Mouse (Mus musculus) forebrain, embryonic 13.5 days (tissue): ENCODE results near the gene Map3k3. TPM values are rescaled to one million over a fixed set of nuclear protein-coding genes. Genes with fewer than 3 reads are reported as not detected.
A peak's percentile ranks its signal among the peaks of the same experiment; 100 is the strongest.
"Not testable (repeated sequence)": the region's sequence is repeated elsewhere in the genome, so short reads cannot be mapped to it uniquely, and the experiment has no call there.

ENCODE experiments used
- ATAC-seq: fragments of 200-750 bp; cut with Nextera tagmentation; 2 replicates; pipeline ENCODE4 v1.8.0; 2017
- H3K27ac ChIP-seq: fragments of 300-500 bp; sonication (generic); 2 replicates; pipeline ENCODE4 v1.5.1; 2015; ENCODE audit warnings: inconsistent platforms, mild to moderate bottlenecking, moderate library complexity
- H3K27me3 ChIP-seq: fragments of 300-500 bp; sonication (generic); 2 replicates; pipeline ENCODE4 v1.6.1; 2015; ENCODE audit warnings: mild to moderate bottlenecking, inconsistent platforms
- H3K36me3 ChIP-seq: fragments of 300-500 bp; sonication (generic); 2 replicates; pipeline ENCODE4 v1.6.1; 2015; ENCODE audit warnings: mild to moderate bottlenecking, inconsistent platforms; ENCODE audit not compliant: poor library complexity, severe bottlenecking
- H3K4me1 ChIP-seq: fragments of 300-500 bp; sonication (generic); 2 replicates; pipeline ENCODE4 v1.6.1; 2015; ENCODE audit warnings: inconsistent platforms
- H3K4me2 ChIP-seq: fragments of 300-500 bp; sonication (generic); 2 replicates; pipeline ENCODE4 v1.6.1; 2015; ENCODE audit warnings: inconsistent platforms, mild to moderate bottlenecking, moderate library complexity
- H3K4me3 ChIP-seq: fragments of 300-500 bp; sonication (generic); 2 replicates; pipeline ENCODE4 v1.5.1; 2015; ENCODE audit warnings: mild to moderate bottlenecking, inconsistent platforms
- H3K9ac ChIP-seq: fragments of 300-500 bp; sonication (generic); 2 replicates; pipeline ENCODE4 v1.6.1; 2015; ENCODE audit warnings: mild to moderate bottlenecking, inconsistent platforms
- H3K9me3 ChIP-seq: fragments of 300-500 bp; sonication (generic); replicated peaks from 2 replicates; pipeline ENCODE4 v1.6.1; 2016; ENCODE audit warnings: inconsistent platforms
- WGBS: fragments of 180-500 bp; shearing (Covaris S2); methylation state at CpG from one replicate; pipeline ENCODE4 v1.1.7; 2015; 5-methylcytosine and 5-hydroxymethylcytosine counted together
- polyA plus RNA-seq: library from polyadenylated mRNA; unstranded; fragments of >200 nt; fragmentation: Nextera tagmentation; extraction: Ambion mirVana; gene quantifications from 2 replicates; pipeline ENCODE4 v1.2.1, GENCODE M21; 2015

Gene Map3k3
- polyA plus RNA-seq, 1 experiment from 2014 or later, result 11.9 TPM

DNA sequence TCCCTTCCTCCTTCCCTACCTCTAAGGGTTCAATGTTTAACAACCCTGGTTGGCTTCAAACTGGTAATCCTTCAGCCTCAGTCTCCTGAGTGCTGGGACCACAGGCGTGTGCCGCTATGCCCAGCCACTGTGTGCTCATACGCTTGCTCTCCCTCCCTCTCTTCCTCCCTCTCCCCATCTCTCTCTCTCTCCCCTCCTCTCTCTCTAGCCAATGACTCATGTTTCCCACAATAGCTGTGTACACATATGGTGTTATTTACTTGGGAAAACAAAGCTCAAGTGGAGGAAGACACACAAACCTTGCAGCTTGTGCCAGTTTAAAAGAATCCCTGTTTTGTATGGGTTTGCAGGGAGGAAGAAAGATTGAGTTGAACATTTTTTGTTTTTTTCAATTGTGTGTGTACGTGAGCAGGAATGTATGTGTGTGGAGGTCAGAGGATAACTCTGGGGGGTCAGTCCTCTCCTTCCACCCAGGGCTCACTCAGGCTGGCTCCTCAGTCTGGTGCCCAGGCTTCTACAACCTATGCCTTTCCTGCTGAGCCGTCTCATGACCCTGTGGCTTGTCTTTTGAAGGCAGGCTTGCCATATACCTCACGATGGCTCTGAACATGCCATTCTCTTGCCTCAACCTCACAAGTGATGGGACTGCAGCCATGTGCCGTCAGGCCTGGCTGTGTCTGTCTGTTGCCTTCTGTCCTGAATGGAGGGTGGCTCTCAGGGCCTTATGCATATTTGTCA, 95.5 kb downstream of the Map3k3 start:
- Histone ChIP-seq H3K9me3 (no peaks in the 10 kb centered on the region), H3K36me3 (peaks cover 23% of the 10 kb centered on the region)
- 82% methylated on average over 7 of the region's 7 CpGs for WGBS

DNA sequence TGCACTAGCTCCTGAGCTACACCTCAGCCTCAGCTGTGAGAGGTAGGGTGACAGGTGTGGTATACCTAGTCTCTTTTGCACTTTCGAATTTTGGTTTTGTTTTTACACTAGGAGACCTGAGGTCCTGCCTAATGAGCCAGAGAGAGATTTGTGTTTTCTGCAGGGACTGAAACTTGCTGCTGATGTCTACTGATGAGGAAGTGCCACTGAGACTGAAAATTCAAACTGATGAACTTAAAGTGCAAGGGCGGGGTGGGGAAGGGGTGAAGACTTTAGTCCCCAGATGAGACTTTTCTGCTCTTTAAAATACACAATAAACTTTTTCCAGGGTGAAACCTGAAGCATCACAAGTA, 96.0 kb downstream of the Map3k3 start:
- Histone ChIP-seq H3K9ac (no peak overlapping the region), H3K27ac (no peak overlapping the region), H3K4me3 (no peak overlapping the region), H3K36me3 (peaks cover 23% of the 10 kb centered on the region), H3K9me3 (no peaks in the 10 kb centered on the region), H3K27me3 (no peaks in the 10 kb centered on the region), H3K4me2 (no peak overlapping the region), H3K4me1 (no peaks in the 10 kb centered on the region)
- no peak for ATAC-seq
- 90% methylated on average over 2 of the region's 2 CpGs for WGBS

More for the DNA sequence above, 95.5 kb downstream of the Map3k3 start:
- no peak for ATAC-seq
- no peak overlapping the region for H3K9ac ChIP-seq
- no peak overlapping the region for H3K27ac ChIP-seq
- no peaks in the 10 kb centered on the region for H3K4me1 ChIP-seq
- H3K4me2 ChIP-seq, result no peak overlapping the region
- H3K27me3 ChIP-seq, result no peaks in the 10 kb centered on the region
- no peak overlapping the region for H3K4me3 ChIP-seq

DNA sequence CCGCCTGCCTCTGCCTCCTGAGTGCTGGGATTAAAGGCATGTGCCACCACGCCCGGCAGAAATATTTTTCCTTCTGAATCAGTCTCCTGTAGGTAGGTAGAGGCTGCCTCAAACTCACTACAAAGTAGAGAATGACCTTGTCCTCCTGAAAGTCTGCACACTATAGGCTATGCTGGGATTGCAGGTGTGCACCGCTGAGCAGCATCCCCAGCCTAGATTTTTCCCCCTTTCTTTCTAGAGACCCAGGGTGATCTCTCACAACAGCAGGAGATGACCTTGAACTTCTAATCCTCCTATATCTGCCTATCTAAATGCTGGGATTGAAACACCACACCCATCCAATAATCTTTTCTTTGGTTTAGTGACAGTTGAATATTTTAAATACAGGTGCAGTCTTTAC, 102.9 kb downstream of the Map3k3 start:
- no peak overlapping the region for H3K9ac ChIP-seq
- no peak overlapping the region for H3K4me3 ChIP-seq
- H3K27ac ChIP-seq, result no peak overlapping the region
- WGBS, result 91% methylated on average over 4 of the region's 4 CpGs
- peaks cover 5% of the 10 kb centered on the region for H3K4me1 ChIP-seq
- no peak overlapping the region for H3K4me2 ChIP-seq
- H3K27me3 ChIP-seq, result no peaks in the 10 kb centered on the region
- no peaks in the 10 kb centered on the region for H3K9me3 ChIP-seq
- H3K36me3 ChIP-seq, result peaks cover 22% of the 10 kb centered on the region; the same call in 1 of the 2 replicates
- ATAC-seq, result no peak

DNA sequence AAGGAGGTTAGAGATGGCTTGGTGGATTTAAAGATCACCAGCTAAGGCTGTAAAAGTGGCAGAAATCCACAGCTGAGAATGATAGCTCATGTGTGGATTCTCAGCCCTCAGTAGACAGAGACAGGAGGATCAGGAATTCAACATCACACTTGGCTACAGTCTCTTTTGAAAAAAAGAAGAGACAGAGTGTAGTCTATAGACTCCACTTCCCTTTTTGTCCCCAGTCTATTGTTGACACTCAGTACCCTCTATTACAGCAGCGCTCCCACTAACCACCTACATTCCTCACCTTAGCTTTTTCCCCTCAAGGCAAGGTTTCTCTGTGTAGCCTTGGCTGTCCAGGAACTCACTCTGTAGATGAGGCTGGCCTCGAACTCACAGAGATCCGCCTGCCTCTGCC, 107.3 kb downstream of the Map3k3 start:
- 97% methylated on average over 3 of the region's 3 CpGs for WGBS
- no peak overlapping the region for H3K4me3 ChIP-seq

DNA sequence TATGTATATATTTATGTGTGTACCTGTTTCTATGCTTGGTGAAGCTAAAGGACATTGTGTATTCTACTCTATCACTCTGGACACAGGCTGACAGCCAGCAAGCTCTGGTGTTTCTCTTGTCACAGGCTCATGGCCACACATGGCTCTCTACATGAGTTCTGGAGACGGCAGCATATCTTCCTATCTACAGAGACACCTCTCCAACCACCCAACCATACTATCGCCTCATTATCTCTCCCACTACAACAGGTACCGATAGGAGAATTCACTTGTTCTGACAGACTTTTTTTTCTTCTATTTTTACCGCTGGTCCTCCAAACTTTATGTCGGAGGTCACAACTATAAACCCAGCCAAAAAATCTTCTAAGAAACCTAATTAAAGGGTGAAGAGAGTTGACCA, 107.8 kb downstream of the Map3k3 start:
- Histone ChIP-seq H3K9me3 (no peaks in the 10 kb centered on the region), H3K27me3 (no peaks in the 10 kb centered on the region), H3K36me3 (peaks cover 10% of the 10 kb centered on the region; the same call in 1 of the 2 replicates), H3K4me3 (peak overlapping the region; percentile 76), H3K27ac (no peak overlapping the region), H3K4me2 (peak overlapping the region; percentile 80), H3K4me1 (peaks cover 16% of the 10 kb centered on the region), H3K9ac (no peak overlapping the region)
- 92% methylated on average over 5 of the region's 5 CpGs for WGBS
- no peak for ATAC-seq

More for the DNA sequence above, 107.3 kb downstream of the Map3k3 start:
- no peak for ATAC-seq
- no peaks in the 10 kb centered on the region for H3K27me3 ChIP-seq
- H3K4me2 ChIP-seq, result no peak overlapping the region
- peaks cover 7% of the 10 kb centered on the region; the same call in 1 of the 2 replicates for H3K36me3 ChIP-seq
- H3K9ac ChIP-seq, result no peak overlapping the region
- H3K27ac ChIP-seq, result no peak overlapping the region
- H3K9me3 ChIP-seq, result no peaks in the 10 kb centered on the region
- peaks cover 16% of the 10 kb centered on the region for H3K4me1 ChIP-seq

DNA sequence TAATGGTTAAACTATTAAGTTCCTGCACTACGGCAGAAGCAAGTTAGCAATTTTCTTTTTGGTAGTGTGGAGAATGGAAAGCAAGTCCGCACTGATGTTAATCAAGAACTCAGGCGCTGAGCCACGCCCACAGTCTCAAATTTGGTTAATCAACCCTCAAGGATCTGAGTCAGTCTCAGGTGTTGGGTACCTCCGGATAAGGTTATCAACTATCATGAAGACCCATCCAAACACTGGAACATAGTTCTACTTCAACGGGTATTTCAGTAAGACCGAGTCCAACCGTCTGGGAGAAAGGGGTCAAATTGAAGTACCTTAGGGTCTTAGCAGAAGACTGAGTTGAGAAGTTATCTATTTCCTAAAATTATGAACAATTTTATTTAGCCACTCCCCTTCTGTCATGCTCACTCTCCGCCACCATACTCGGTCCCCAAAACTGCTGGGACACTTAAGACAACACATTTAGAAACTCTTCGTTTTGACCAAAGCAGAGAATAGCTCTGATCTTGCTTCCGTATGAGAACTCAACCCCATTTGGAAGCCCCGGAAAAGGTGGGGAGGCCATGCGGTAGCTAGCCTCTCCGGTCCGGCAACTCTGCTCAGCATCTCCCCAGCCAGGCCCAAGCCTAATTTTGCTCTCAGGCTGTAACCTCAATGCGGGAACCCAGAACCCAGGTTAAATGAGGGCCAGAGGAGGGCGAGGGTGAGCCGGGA, 108.4 kb downstream of the Map3k3 start:
- 11% methylated on average over 19 of the region's 19 CpGs for WGBS
- H3K36me3 ChIP-seq, result peaks cover 15% of the 10 kb centered on the region
- no peaks in the 10 kb centered on the region for H3K9me3 ChIP-seq
- H3K9ac ChIP-seq, result peak overlapping the region; percentile 82
- H3K27me3 ChIP-seq, result no peaks in the 10 kb centered on the region
- peaks cover 16% of the 10 kb centered on the region for H3K4me1 ChIP-seq
- ATAC-seq, result peak; percentile 26
- H3K4me3 ChIP-seq, result peak overlapping the region; percentile 76
- H3K27ac ChIP-seq, result peak overlapping the region; percentile 75
- H3K4me2 ChIP-seq, result peak overlapping the region; percentile 80

DNA sequence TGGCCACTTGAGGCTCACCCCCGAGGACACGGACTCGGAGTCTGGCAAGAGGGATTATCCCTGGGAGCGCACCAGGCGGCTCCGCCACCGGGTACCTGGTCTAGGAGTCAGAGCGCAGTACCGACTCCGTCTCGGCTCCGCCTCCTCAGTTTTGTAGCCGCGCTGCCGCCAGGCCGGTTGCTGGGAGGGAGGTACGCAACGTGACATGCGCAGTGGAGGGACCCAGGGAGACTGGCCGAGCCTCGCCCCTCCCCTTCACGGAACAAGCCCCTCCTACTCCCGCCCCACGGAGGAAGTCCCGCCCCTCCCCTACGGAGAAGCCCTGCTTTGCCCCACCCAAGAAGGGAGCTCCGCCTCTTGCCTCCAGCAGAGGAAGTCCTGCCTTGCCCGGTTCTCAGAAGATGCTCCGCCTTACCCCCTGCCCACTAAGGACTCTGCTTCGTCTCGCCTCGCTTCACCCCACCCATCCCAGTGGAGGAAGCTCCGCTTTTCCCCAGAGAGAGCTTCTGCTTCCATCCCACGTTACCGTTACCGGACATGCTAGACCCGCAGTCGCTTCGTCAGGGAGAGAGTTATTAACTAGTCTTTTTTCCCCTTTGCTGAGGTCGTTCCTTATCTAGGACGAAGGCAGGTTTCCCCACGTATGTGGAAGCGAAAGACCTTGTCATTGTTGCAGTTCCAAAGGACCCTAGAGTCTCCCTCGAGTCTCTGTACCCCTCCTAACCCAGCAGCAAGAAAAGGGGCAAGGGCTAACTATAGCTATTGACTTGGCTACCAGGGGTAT, 109.2 kb downstream of the Map3k3 start:
- H3K27me3 ChIP-seq, result no peaks in the 10 kb centered on the region
- H3K27ac ChIP-seq, result peak overlapping the region; percentile 84
- H3K4me1 ChIP-seq, result peaks cover 16% of the 10 kb centered on the region
- WGBS, result under 1% methylated on average over 43 of the region's 44 CpGs
- peaks cover 23% of the 10 kb centered on the region for H3K36me3 ChIP-seq
- ATAC-seq, result peak; percentile 97
- peak overlapping the region; percentile 82 for H3K9ac ChIP-seq
- peak overlapping the region; percentile 76 for H3K4me3 ChIP-seq
- H3K9me3 ChIP-seq, result no peaks in the 10 kb centered on the region
- peak overlapping the region; percentile 80 for H3K4me2 ChIP-seq

DNA sequence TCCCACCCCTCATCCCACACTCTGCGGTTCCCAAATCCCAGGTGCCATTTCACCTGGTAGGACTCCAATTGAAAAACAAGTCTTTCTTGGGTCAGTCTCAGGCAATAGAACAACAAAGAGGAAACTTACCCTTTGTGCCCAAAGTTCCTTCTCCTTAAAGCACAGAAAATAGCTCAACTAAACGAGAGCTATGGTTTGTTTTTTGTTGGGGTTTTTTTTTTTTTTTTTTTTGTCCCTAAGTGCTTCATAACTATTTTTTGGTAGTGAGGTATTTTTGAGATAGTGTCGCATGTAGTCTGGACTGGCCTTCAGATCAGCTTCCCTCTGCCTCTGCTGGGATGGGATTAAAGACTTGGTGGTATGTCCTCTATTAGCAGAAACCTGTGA, 109.7 kb downstream of the Map3k3 start:
- H3K36me3 ChIP-seq, result peaks cover 24% of the 10 kb centered on the region
- peak overlapping the region; percentile 73 for H3K9ac ChIP-seq
- WGBS, result 43% methylated on average over 3 of the region's 3 CpGs
- peak overlapping the region; percentile 80 for H3K4me2 ChIP-seq
- peaks cover 16% of the 10 kb centered on the region for H3K4me1 ChIP-seq
- H3K27ac ChIP-seq, result peak overlapping the region; percentile 84
- H3K9me3 ChIP-seq, result no peaks in the 10 kb centered on the region
- H3K4me3 ChIP-seq, result peak overlapping the region; percentile 76
- no peak for ATAC-seq
- no peaks in the 10 kb centered on the region for H3K27me3 ChIP-seq

DNA sequence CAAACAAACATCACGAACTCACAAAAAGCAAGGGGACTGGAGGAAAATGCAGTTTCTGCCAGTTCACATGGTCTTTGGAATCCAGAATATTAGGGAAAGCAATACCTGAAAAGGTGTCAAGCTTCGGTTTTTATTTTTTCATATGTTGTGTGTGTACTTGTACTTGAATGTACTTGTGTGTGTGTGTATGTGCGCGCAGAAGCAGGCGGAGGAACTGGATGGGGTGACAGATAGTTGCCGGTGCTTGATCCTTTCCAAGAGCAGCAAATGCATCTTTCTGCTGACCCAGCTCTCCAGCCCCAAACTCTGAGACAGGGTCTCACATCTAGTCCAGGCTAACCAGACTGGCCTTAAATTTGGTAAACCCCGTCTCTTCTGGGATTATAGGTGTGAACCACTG, 110.5 kb downstream of the Map3k3 start:
- peaks cover 25% of the 10 kb centered on the region for H3K36me3 ChIP-seq
- no peaks in the 10 kb centered on the region for H3K9me3 ChIP-seq
- no peak overlapping the region for H3K4me2 ChIP-seq
- no peak overlapping the region for H3K9ac ChIP-seq
- ATAC-seq, result no peak
- H3K27me3 ChIP-seq, result no peaks in the 10 kb centered on the region
- H3K4me3 ChIP-seq, result no peak overlapping the region
- peaks cover 16% of the 10 kb centered on the region for H3K4me1 ChIP-seq
- 96% methylated on average over 7 of the region's 7 CpGs for WGBS
- H3K27ac ChIP-seq, result no peak overlapping the region

DNA sequence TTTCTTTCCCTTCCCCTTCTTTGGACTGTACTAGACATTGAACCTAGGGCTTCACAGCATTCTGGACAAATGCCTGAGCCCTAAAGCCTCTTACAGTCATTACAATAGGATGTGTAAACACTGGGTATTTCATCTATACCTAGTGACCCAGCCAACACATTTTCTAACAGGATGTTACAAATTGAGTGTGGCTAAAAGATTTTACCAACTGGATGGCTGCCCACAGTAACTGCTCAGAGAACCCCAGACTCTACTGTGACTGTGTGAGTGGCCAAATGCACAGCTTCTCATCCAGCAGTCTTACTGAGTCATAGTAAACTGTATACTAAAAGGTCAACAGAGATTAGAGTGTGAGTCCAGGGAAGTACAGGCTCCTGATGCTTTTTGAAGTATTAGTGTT, 110.9 kb downstream of the Map3k3 start:
- Histone ChIP-seq H3K4me1 (peaks cover 16% of the 10 kb centered on the region), H3K4me2 (no peak overlapping the region), H3K36me3 (peaks cover 30% of the 10 kb centered on the region), H3K4me3 (no peak overlapping the region), H3K9ac (no peak overlapping the region), H3K27me3 (no peaks in the 10 kb centered on the region), H3K9me3 (no peaks in the 10 kb centered on the region), H3K27ac (no peak overlapping the region)
- ATAC-seq, result no peak

DNA sequence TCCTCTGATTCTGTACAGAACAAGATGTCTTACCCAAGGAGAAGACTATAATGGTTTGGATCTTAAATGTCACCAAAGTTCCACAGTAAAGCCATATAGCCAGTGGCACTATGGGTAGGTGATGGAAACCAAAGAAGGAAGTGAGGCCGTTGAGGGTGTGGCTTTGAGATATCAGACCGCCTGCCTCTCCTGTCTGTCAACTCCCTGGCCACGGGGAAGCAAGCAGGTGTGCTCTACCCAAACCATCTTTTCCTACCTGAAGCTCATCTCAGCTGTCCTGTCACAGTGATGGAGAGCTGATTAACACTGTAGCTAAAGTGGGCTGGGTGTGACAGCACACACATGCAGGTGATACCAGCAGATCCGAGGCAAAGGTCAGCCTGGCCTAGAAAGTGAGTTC, 113.9 kb downstream of the Map3k3 start:
- no peaks in the 10 kb centered on the region for H3K9me3 ChIP-seq
- no peak overlapping the region for H3K9ac ChIP-seq
- WGBS, result 97% methylated on average over 4 of the region's 4 CpGs
- H3K36me3 ChIP-seq, result peaks cover 57% of the 10 kb centered on the region
- H3K4me3 ChIP-seq, result no peak overlapping the region
- H3K4me1 ChIP-seq, result peaks cover 4% of the 10 kb centered on the region; the same call in 1 of the 2 replicates
- no peak overlapping the region for H3K4me2 ChIP-seq
- no peak overlapping the region for H3K27ac ChIP-seq
- ATAC-seq, result no peak
- H3K27me3 ChIP-seq, result no peaks in the 10 kb centered on the region

DNA sequence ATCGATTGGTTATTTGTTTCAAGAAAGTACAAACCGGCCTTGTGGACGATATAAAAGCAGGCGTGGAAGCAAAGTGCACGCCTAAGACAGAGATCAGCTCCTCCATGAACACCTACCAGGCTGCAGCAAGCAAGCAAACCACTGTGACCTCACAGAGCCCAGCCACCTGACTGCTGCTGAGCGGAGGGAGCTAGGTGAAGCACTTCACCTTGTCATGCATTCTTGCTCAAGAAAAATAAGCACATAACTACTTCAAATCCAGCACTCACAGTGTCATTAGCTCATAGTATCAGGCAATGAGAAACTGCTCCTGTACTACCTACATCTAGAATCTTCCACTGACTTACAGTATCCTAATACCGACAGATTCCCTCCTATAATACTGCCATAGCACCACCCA, 115.6 kb downstream of the Map3k3 start:
- not testable (repeated sequence) for H3K9me3 ChIP-seq, H3K4me2 ChIP-seq, H3K4me1 ChIP-seq, ATAC-seq, H3K27me3 ChIP-seq, H3K9ac ChIP-seq, H3K4me3 ChIP-seq, H3K27ac ChIP-seq
- 97% methylated on average over 7 of the region's 7 CpGs for WGBS
- H3K36me3 ChIP-seq, result peaks cover 73% of the 10 kb centered on the region
